Mouse (Mus musculus): ENCODE results near the gene Acp7. TPM values are rescaled to one million over a fixed set of nuclear protein-coding genes. Genes with fewer than 3 reads are reported as not detected.

Gene Acp7
- total and polyA plus RNA-seq, 3 experiments, result 0.11 TPM; not detected in 2

DNA sequence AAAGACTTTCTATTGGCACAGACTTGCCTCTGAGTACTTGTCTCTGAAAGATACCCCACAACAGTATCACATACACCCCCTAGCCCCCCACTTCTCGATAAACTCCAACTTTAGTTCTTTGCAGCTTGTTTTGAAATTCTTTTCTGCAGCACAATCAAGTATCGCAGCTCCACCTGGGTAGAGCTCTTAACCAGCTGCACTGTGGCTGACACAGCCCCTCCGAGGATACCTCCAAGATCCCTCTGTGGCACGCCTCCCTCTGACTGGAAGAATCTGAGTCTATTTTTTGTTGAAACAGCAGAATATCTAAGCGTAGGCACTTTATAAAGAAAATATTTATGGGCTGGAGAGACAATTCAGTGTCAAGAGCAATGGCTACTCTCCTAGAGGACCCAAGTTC is 41.1 kb upstream of the Acp7 start:
- ATAC-seq (ENCODE audit: extremely low read depth, insufficient number of reproducible peaks, low FRiP score, poor library complexity, severe bottlenecking), result no peak
- no peak overlapping the region for H3K4me3 ChIP-seq (ENCODE audit: low read depth, low read length)
- no peaks in the 10 kb centered on the region for H3K27me3 ChIP-seq (ENCODE audit: insufficient read depth, low read length)
- no peak for DNase-seq (ENCODE audit: low spot score)
- TF ChIP-seq GATA2 (IDR thresholded peaks at IDR 0.05; ENCODE audit: borderline replicate concordance, low read depth, low read length) (no peak), CTCF (IDR thresholded peaks at IDR 0.05; ENCODE audit: low read depth, low read length) (no peak), GATA1 (IDR thresholded peaks at IDR 0.05; ENCODE audit: borderline replicate concordance, low read length) (no peak), POLR2AphosphoS5 (IDR thresholded peaks at IDR 0.05; ENCODE audit: insufficient replicate concordance, low read depth, low read length) (no peak), TAL1 (conservative IDR thresholded peaks at IDR 0.05; ENCODE audit: low read depth, low read length) (no peak)
- H3K4me1 ChIP-seq (ENCODE audit: insufficient read depth, low read depth, low read length), result no peaks in the 10 kb centered on the region
- no peaks in the 10 kb centered on the region for H3K36me3 ChIP-seq (replicated peaks)
- H3K9me3 ChIP-seq (replicated peaks), result no peaks in the 10 kb centered on the region

GRCm38 (mm10) chr7:28671172-28671571 is 40.0 kb upstream of the Acp7 start:
- no peaks in the 10 kb centered on the region for H3K36me3 ChIP-seq (replicated peaks)

DNA sequence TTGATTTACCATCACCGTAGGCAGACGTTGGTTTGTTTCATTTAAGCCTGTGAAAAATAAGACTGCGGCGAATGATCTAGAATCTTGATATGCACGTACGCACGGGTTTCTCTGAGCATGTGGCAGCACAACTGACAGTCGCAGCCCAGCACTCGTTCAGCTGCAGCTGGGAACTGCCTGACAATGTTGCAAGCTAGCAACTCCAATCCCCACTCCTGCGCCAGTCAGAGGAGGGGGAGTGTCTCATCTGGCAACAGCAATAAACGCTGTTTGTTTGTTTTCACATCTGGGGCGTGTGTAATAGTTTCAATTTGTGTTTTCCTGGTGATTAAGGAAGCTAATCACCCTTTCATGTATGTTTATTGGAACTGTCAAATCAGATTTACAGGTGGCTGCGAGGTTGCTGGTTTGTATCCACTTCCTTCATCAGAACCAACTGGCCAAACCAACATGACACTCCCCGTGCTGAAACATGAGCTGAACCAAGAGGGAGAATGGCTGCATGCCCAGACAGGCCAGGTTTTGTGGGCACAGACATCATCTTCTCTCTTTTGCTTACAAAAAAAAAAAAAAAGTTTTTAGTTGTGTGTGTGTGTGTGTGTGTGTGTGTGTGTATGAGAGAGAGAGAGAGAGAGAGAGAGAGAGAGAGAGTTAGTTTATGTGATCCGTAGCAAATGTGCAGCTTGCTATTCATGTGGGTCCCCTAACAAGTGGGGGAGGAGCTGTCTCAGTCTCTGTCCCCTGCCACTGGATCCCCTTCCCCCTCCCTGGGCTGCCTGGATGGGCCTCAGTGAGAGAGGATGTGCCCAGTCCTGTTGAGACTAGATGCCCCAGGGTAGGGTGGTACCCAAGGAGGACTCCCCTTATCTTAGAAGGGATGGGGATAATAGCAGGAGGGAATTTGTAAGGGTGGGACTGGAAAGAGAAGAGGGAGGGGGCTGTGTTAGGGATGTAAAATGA is 34.8 kb upstream of the Acp7 start:
- ATAC-seq (ENCODE audit: extremely low read depth, insufficient number of reproducible peaks, low FRiP score, poor library complexity, severe bottlenecking), result no peak
- Histone ChIP-seq H3K4me1 (ENCODE audit: insufficient read depth, low read depth, low read length) (no peaks in the 10 kb centered on the region), H3K4me3 (ENCODE audit: low read depth, low read length) (no peak overlapping the region), H3K36me3 (replicated peaks) (no peaks in the 10 kb centered on the region), H3K27me3 (ENCODE audit: insufficient read depth, low read length) (no peaks in the 10 kb centered on the region), H3K9me3 (replicated peaks) (no peaks in the 10 kb centered on the region)
- no peak for DNase-seq (ENCODE audit: low spot score)
- TF ChIP-seq GATA1 (IDR thresholded peaks at IDR 0.05; ENCODE audit: borderline replicate concordance, low read length) (no peak), POLR2AphosphoS5 (IDR thresholded peaks at IDR 0.05; ENCODE audit: insufficient replicate concordance, low read depth, low read length) (no peak), CTCF (IDR thresholded peaks at IDR 0.05; ENCODE audit: low read depth, low read length) (no peak), TAL1 (conservative IDR thresholded peaks at IDR 0.05; ENCODE audit: low read depth, low read length) (no peak), GATA2 (IDR thresholded peaks at IDR 0.05; ENCODE audit: borderline replicate concordance, low read depth, low read length) (no peak)

More at GRCm38 (mm10) chr7:28671172-28671571, 40.0 kb upstream of the Acp7 start:
- Histone ChIP-seq H3K4me3 (ENCODE audit: low read depth, low read length) (no peak overlapping the region), H3K4me1 (ENCODE audit: insufficient read depth, low read depth, low read length) (no peaks in the 10 kb centered on the region), H3K9me3 (replicated peaks) (no peaks in the 10 kb centered on the region), H3K27me3 (ENCODE audit: insufficient read depth, low read length) (no peaks in the 10 kb centered on the region)
- DNase-seq (ENCODE audit: low spot score) (no peak), ATAC-seq (ENCODE audit: extremely low read depth, insufficient number of reproducible peaks, low FRiP score, poor library complexity, severe bottlenecking) (no peak)
- no peak for TF ChIP-seq GATA1 (IDR thresholded peaks at IDR 0.05; ENCODE audit: borderline replicate concordance, low read length)
- no peak for TF ChIP-seq POLR2AphosphoS5 (IDR thresholded peaks at IDR 0.05; ENCODE audit: insufficient replicate concordance, low read depth, low read length)
- TF ChIP-seq TAL1 (conservative IDR thresholded peaks at IDR 0.05; ENCODE audit: low read depth, low read length), result no peak
- no peak for TF ChIP-seq GATA2 (IDR thresholded peaks at IDR 0.05; ENCODE audit: borderline replicate concordance, low read depth, low read length)
- TF ChIP-seq CTCF (IDR thresholded peaks at IDR 0.05; ENCODE audit: low read depth, low read length), result no peak

GRCm38 (mm10) chr7:28656430-28656829 is 25.3 kb upstream of the Acp7 start:
- TF ChIP-seq POLR2AphosphoS5 (IDR thresholded peaks at IDR 0.05; ENCODE audit: insufficient replicate concordance, low read depth, low read length), result no peak
- TF ChIP-seq CTCF (IDR thresholded peaks at IDR 0.05; ENCODE audit: low read depth, low read length), result no peak
- TF ChIP-seq GATA2 (IDR thresholded peaks at IDR 0.05; ENCODE audit: borderline replicate concordance, low read depth, low read length), result no peak
- TF ChIP-seq TAL1 (conservative IDR thresholded peaks at IDR 0.05; ENCODE audit: low read depth, low read length), result no peak
- no peak for TF ChIP-seq GATA1 (IDR thresholded peaks at IDR 0.05; ENCODE audit: borderline replicate concordance, low read length)
- Histone ChIP-seq H3K27me3 (ENCODE audit: insufficient read depth, low read length) (no peaks in the 10 kb centered on the region), H3K36me3 (replicated peaks) (no peaks in the 10 kb centered on the region), H3K4me1 (ENCODE audit: insufficient read depth, low read depth, low read length) (no peaks in the 10 kb centered on the region), H3K4me3 (ENCODE audit: low read depth, low read length) (no peak overlapping the region), H3K9me3 (replicated peaks) (no peaks in the 10 kb centered on the region)
- DNase-seq (ENCODE audit: low spot score) (no peak), ATAC-seq (ENCODE audit: extremely low read depth, insufficient number of reproducible peaks, low FRiP score, poor library complexity, severe bottlenecking) (no peak)

DNA sequence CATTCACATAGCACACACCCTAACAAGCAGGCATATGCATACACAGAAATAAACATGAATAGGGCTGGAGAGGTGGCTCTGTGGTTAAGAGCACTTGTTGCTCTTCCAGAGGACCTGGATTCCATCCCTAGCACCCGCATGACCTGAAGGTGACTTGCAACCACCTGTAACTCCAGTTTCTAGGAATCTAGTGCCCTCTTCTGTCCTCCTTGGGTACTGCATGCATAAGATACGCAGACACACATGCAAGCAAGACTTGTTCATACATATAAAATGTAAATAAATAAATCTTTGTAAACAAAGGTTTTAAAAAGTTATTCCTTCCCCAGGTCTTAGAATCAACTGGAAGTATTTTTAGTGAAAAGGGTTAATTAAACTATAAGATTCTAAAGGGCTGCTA is 20.0 kb upstream of the Acp7 start:
- ATAC-seq (ENCODE audit: extremely low read depth, insufficient number of reproducible peaks, low FRiP score, poor library complexity, severe bottlenecking), result no peak
- DNase-seq (ENCODE audit: low spot score), result no peak
- Histone ChIP-seq H3K4me1 (ENCODE audit: insufficient read depth, low read depth, low read length) (no peaks in the 10 kb centered on the region), H3K36me3 (replicated peaks) (no peaks in the 10 kb centered on the region), H3K4me3 (ENCODE audit: low read depth, low read length) (no peak overlapping the region), H3K27me3 (ENCODE audit: insufficient read depth, low read length) (no peaks in the 10 kb centered on the region), H3K9me3 (replicated peaks) (no peaks in the 10 kb centered on the region)
- TF ChIP-seq GATA1 (IDR thresholded peaks at IDR 0.05; ENCODE audit: borderline replicate concordance, low read length), result no peak

GRCm38 (mm10) chr7:28647016-28647415 is 15.9 kb upstream of the Acp7 start:
- DNase-seq (ENCODE audit: low spot score) (no peak), ATAC-seq (ENCODE audit: extremely low read depth, insufficient number of reproducible peaks, low FRiP score, poor library complexity, severe bottlenecking) (no peak)
- TF ChIP-seq GATA2 (IDR thresholded peaks at IDR 0.05; ENCODE audit: borderline replicate concordance, low read depth, low read length) (no peak), GATA1 (IDR thresholded peaks at IDR 0.05; ENCODE audit: borderline replicate concordance, low read length) (no peak), CTCF (IDR thresholded peaks at IDR 0.05; ENCODE audit: low read depth, low read length) (no peak), POLR2AphosphoS5 (IDR thresholded peaks at IDR 0.05; ENCODE audit: insufficient replicate concordance, low read depth, low read length) (no peak), TAL1 (conservative IDR thresholded peaks at IDR 0.05; ENCODE audit: low read depth, low read length) (no peak)
- Histone ChIP-seq H3K4me3 (ENCODE audit: low read depth, low read length) (no peak overlapping the region), H3K9me3 (replicated peaks) (no peaks in the 10 kb centered on the region), H3K4me1 (ENCODE audit: insufficient read depth, low read depth, low read length) (no peaks in the 10 kb centered on the region), H3K27me3 (ENCODE audit: insufficient read depth, low read length) (peaks cover 4% of the 10 kb centered on the region; the same call in 1 of the 2 replicates), H3K36me3 (replicated peaks) (no peaks in the 10 kb centered on the region)

Measured in G1E (cell line).